Mouse (Mus musculus): ENCODE results near the gene Scn4a. TPM values are rescaled to one million over a fixed set of nuclear protein-coding genes. Genes with fewer than 3 reads are reported as not detected.
A peak's percentile ranks its signal among the peaks of the same experiment; 100 is the strongest.

Gene Scn4a
- polyA plus RNA-seq, 1 experiment, result 0.42 TPM

- 82% methylated on average over 6 of the region's 6 CpGs for whole genome bisulfite sequencing
These were observed 70.6 kb downstream of the Scn4a start for GRCm38 (mm10) chr11:106282452-106282851.

GRCm38 (mm10) chr11:106276454-106276853 lies 76.6 kb downstream of the Scn4a start, which contains the start of gene Tcam1:
Tcam1 (plus strand) TSS chr11:106276672.
- 4% methylated on average over 25 of the region's 25 CpGs for whole genome bisulfite sequencing
- DNase-seq (ENCODE audit: low read depth, low spot score), result peak; percentile 80

More at GRCm38 (mm10) chr11:106282452-106282851, 70.6 kb downstream of the Scn4a start:
- DNase-seq (ENCODE audit: low read depth, low spot score), result no peak

- 24% methylated on average over 7 of the region's 7 CpGs for WGBS
- no peak for DNase-seq (ENCODE audit: low read depth, low spot score)
These were observed 78.1 kb downstream of the Scn4a start for GRCm38 (mm10) chr11:106274971-106275411.

GRCm38 (mm10) chr11:106274374-106274773 lies 78.7 kb downstream of the Scn4a start:
- DNase-seq (ENCODE audit: low read depth, low spot score), result no peak
- WGBS, result 97% methylated on average over 1 of the region's 1 CpGs

- no peak for DNase-seq (ENCODE audit: low read depth, low spot score)
- 84% methylated on average over 6 of the region's 6 CpGs for WGBS
These were observed 79.3 kb downstream of the Scn4a start for GRCm38 (mm10) chr11:106273811-106274210.

- 3% methylated on average over 16 of the region's 16 CpGs for WGBS
- DNase-seq (ENCODE audit: low read depth, low spot score), result no peak
These were observed 79.8 kb downstream of the Scn4a start for GRCm38 (mm10) chr11:106273311-106273684.

GRCm38 (mm10) chr11:106272644-106273310 lies 80.3 kb downstream of the Scn4a start, which contains the start of gene Smarcd2:
Smarcd2 (minus strand) TSS chr11:106272972.
- DNase-seq (ENCODE audit: low read depth, low spot score), result peak; percentile 94
- WGBS, result under 1% methylated on average over 72 of the region's 72 CpGs

- no peak for DNase-seq (ENCODE audit: low read depth, low spot score)
- WGBS, result under 1% methylated on average over 41 of the region's 41 CpGs
These were observed 81.1 kb downstream of the Scn4a start for GRCm38 (mm10) chr11:106271794-106272643.

- DNase-seq (ENCODE audit: low read depth, low spot score), result no peak
- 8% methylated on average over 5 of the region's 5 CpGs for WGBS
These were observed 81.8 kb downstream of the Scn4a start for GRCm38 (mm10) chr11:106271131-106271793.

GRCm38 (mm10) chr11:106269060-106269431 lies 84.0 kb downstream of the Scn4a start:
- no peak for DNase-seq (ENCODE audit: low read depth, low spot score)
- 18% methylated on average over 3 of the region's 3 CpGs for WGBS

Other genes starting within 250 kb of the Scn4a start
- gene Gm10840, start 192.4 kb downstream of the Scn4a start, polyA plus RNA-seq (2012; rRNA removed), result not detected in 2 replicates
- 32.3 and 40.7 TPM in 2 replicates for gene Limd2, start 192.4 kb downstream of the Scn4a start, polyA plus RNA-seq (2012; rRNA removed)
- gene Strada, start 151.1 kb downstream of the Scn4a start, polyA plus RNA-seq (2012; rRNA removed), result 10.9 and 12.1 TPM in 2 replicates
- gene Ccdc47, start 136.9 kb downstream of the Scn4a start, polyA plus RNA-seq (2012; rRNA removed), result 9.5 and 13.7 TPM in 2 replicates
- gene Ddx42, start 136.4 kb downstream of the Scn4a start, polyA plus RNA-seq (2012; rRNA removed), result 7.6 and 9.9 TPM in 2 replicates
- gene Ftsj3, start 97.2 kb downstream of the Scn4a start, polyA plus RNA-seq (2012; rRNA removed), result 13.2 and 16.1 TPM in 2 replicates
- gene Psmc5, start 97.1 kb downstream of the Scn4a start, polyA plus RNA-seq (2012; rRNA removed), result 55.5 and 62.4 TPM in 2 replicates
- 136 and 162 TPM in 2 replicates for gene Smarcd2, start 80.3 kb downstream of the Scn4a start, polyA plus RNA-seq (2012; rRNA removed)
- 0.11 and 0.12 TPM in 2 replicates for gene Tcam1, start 76.6 kb downstream of the Scn4a start, polyA plus RNA-seq (2012; rRNA removed)
- 0.27 and 0.82 TPM in 2 replicates for gene Gh, start 51.4 kb downstream of the Scn4a start, polyA plus RNA-seq (2012; rRNA removed)
- 39.6 and 60.0 TPM in 2 replicates for gene Cd79b, start 38.5 kb downstream of the Scn4a start, polyA plus RNA-seq (2012; rRNA removed)
- gene Prr29, start 12.2 kb upstream of the Scn4a start, polyA plus RNA-seq (2012; rRNA removed), result 0.80 and 2.1 TPM in 2 replicates
- gene Icam2, start 34.8 kb upstream of the Scn4a start, polyA plus RNA-seq (2012; rRNA removed), result 13.2 and 16.2 TPM in 2 replicates
- gene Ern1, start 134.6 kb upstream of the Scn4a start, polyA plus RNA-seq (2012; rRNA removed), result 11.8 and 26.1 TPM in 2 replicates

Data from large intestine, adult 2 months (tissue).